Comparison of ENCODE assay signal across 11 mouse cellular contexts in the genomic region with DNA sequence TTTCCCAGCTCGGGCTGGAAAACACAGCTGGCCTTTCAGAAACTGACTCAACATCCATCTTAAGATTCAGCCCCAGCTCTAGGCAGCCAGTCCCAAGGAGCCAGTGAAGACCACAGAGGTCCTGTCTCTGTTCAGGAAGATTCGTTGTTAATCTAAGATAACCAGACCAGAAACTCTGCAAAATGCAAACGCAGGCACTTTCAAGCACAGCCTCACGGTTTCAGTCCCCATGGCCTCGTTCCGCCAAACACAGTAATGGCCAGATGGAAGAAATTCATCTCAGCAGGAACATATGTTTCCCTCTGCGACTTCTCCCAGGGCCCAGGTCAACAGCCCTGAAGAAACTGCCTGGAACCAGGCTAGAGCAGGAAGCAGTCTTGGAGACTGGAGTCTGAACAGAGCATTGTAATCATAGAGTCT.
A peak's percentile ranks its signal among the peaks of the same experiment; 100 is the strongest.
DNase-seq lines count a peak whose midpoint lies in the region; ATAC-seq and TF ChIP-seq lines count a peak whose summit lies in the region.
"Had no signal": no experiment of that assay in that cellular context is flagged by ENCODE, and none has a peak within 500 bp of the region (broad histone marks: within the 10 kb centered on the region; RNA-seq: fewer than 3 reads in every experiment).

No protein-coding gene starts in this region.

- no peaks in the 10 kb centered on the region for H3K36me3 ChIP-seq in heart, postnatal 0 days (replicated peaks; ENCODE audit: control insufficient read depth, insufficient read depth, low read length)
- H3K36me3 ChIP-seq in hindbrain, embryonic 12.5 days = no peaks in the 10 kb centered on the region
- H3K36me3 ChIP-seq: neural tube, embryonic 12.5 days had no signal

- DNase-seq in heart, postnatal 0 days (ENCODE audit: low spot score) = no peak
- no peak for DNase-seq in heart, adult 8-10 months (ENCODE audit: low spot score)
- DNase-seq in cerebellum, adult 2 months = peak; percentile 82 to 92
- no peak for DNase-seq in adrenal gland, postnatal 4 days (ENCODE audit: low spot score in 2 of 2)
- DNase-seq in adrenal gland, adult 2 months = no peak
- no peak for DNase-seq in layer of hippocampus, adult 8-10 months (ENCODE audit: low spot score in 2 of 2)
- DNase-seq: gastrocnemius, postnatal 25 days; thymus, postnatal 14 days had no signal

- H3K4me2 ChIP-seq in heart, postnatal 0 days (ENCODE audit: low read depth, low read length) = no peak overlapping the region
- no peak overlapping the region for H3K4me2 ChIP-seq in hindbrain, embryonic 12.5 days (replicated peaks)
- H3K4me2 ChIP-seq: neural tube, embryonic 12.5 days had no signal

- 0 out of 2 replicates have a peak, but pooled peaks cover 3% of the 10 kb centered on the region for H3K4me1 ChIP-seq in heart, postnatal 0 days (ENCODE audit: control insufficient read depth, insufficient read depth)
- peaks cover 10% of the 10 kb centered on the region for H3K4me1 ChIP-seq in cerebellum, adult 2 months (ENCODE audit: control insufficient read depth, insufficient read depth, low read length)
- peaks cover 14% of the 10 kb centered on the region for H3K4me1 ChIP-seq in hindbrain, embryonic 12.5 days

- H3K9ac ChIP-seq in heart, postnatal 0 days (replicated peaks; ENCODE audit: low read depth, low read length) = no peak overlapping the region
- H3K9ac ChIP-seq in hindbrain, embryonic 12.5 days = no peak overlapping the region
- H3K9ac ChIP-seq: neural tube, embryonic 12.5 days had no signal

- no peak for TF ChIP-seq EP300 in heart, postnatal 0 days (IDR thresholded peaks at IDR 0.05; ENCODE audit: low read depth)

- no peak for TF ChIP-seq CTCF in heart, postnatal 0 days (IDR thresholded peaks at IDR 0.05; ENCODE audit: low read depth)
- TF ChIP-seq CTCF in cerebellum, adult 2 months (IDR thresholded peaks at IDR 0.05; ENCODE audit: borderline replicate concordance, insufficient read depth, low read depth, low read length) = no peak

- H3K27ac ChIP-seq in heart, postnatal 0 days (ENCODE audit: low read depth) = peak overlapping the region; percentile 8; the same call in 1 of the 2 replicates
- peak overlapping the region; percentile 68 for H3K27ac ChIP-seq in cerebellum, adult 2 months (ENCODE audit: insufficient read depth, low read length)
- H3K27ac ChIP-seq in hindbrain, embryonic 12.5 days = peak overlapping the region; percentile 46
- H3K27ac ChIP-seq: neural tube, embryonic 12.5 days had no signal

- no peaks in the 10 kb centered on the region; the same call in 1 of the 2 replicates for H3K9me3 ChIP-seq in heart, postnatal 0 days (replicated peaks; ENCODE audit: control insufficient read depth, low read length)
- no peaks in the 10 kb centered on the region for H3K9me3 ChIP-seq in hindbrain, embryonic 12.5 days (replicated peaks)

- 66% methylated on average over 7 of the region's 7 CpGs for WGBS in heart, postnatal 0 days
- WGBS in cerebellum, adult 2 months = 11% methylated on average over 7 of the region's 7 CpGs
- 53% methylated on average over 7 of the region's 7 CpGs for WGBS in hindbrain, embryonic 12.5 days

- ATAC-seq in heart, postnatal 0 days (ENCODE audit: insufficient read depth, low read depth) = no peak
- ATAC-seq in hindbrain, embryonic 12.5 days (ENCODE audit: low FRiP score) = no peak
- peak; percentile 49; the same call in 1 of the 2 replicates for ATAC-seq in megakaryocyte-erythroid progenitor cell, adult 5-6 weeks (replicated peaks; ENCODE audit: low FRiP score, low TSS enrichment, poor library complexity, severe bottlenecking)

- TF ChIP-seq POLR2A in cerebellum, adult 2 months (IDR thresholded peaks at IDR 0.05; ENCODE audit: borderline replicate concordance, insufficient read depth, low read length) = no peak

- no peak overlapping the region for H3K4me3 ChIP-seq in heart, postnatal 0 days (ENCODE audit: low read depth, low read length)
- no peak overlapping the region for H3K4me3 ChIP-seq in cerebellum, adult 2 months (replicated peaks; ENCODE audit: insufficient read depth, low read depth, low read length)
- no peak overlapping the region for H3K4me3 ChIP-seq in hindbrain, embryonic 12.5 days
- H3K4me3 ChIP-seq: neural tube, embryonic 12.5 days had no signal

- no peaks in the 10 kb centered on the region for H3K27me3 ChIP-seq in heart, postnatal 0 days (ENCODE audit: control insufficient read depth, insufficient read depth, low read length)
- no peaks in the 10 kb centered on the region for H3K27me3 ChIP-seq in cerebellum, adult 2 months (ENCODE audit: control insufficient read depth, insufficient read depth, low read length)
- H3K27me3 ChIP-seq in hindbrain, embryonic 12.5 days = no peaks in the 10 kb centered on the region
- H3K27me3 ChIP-seq: neural tube, embryonic 12.5 days had no signal

Comparison
In these comparisons a context has a peak if more than half of its experiments do, and no peak if none do; other contexts are left out.
1. DNase-seq: peak in cerebellum, adult 2 months (2 of 2); none in heart, postnatal 0 days (single experiment), heart, adult 8-10 months (single experiment), adrenal gland, postnatal 4 days (0 of 2), adrenal gland, adult 2 months (single experiment) and layer of hippocampus, adult 8-10 months (0 of 2).
2. H3K27ac ChIP-seq: peak in every context shown above with its lines; median percentile 68 in cerebellum, adult 2 months; 46 in hindbrain, embryonic 12.5 days; 8 in heart, postnatal 0 days.